Mouse (Mus musculus) small intestine, adult 2 months (tissue): ENCODE results near the gene Fam222b.

ENCODE experiments used
- CTCF ChIP-seq: fragments of 200-500 bp; IDR thresholded peaks from 2 replicates; pipeline ENCODE4 v1.5.1; 2012; ENCODE audit warnings: low read depth, mild to moderate bottlenecking, control low read depth, inconsistent platforms, low read length, moderate library complexity, mixed read lengths; ENCODE audit not compliant: insufficient replicate concordance, insufficient read length; ENCODE audit errors: extremely low read depth
- POLR2A ChIP-seq: fragments of 200-500 bp; IDR thresholded peaks from 2 replicates; pipeline ENCODE4 v1.6.1; 2012; ENCODE audit warnings: low read depth, mild to moderate bottlenecking, control low read depth, inconsistent platforms, low read length, moderate library complexity

DNA sequence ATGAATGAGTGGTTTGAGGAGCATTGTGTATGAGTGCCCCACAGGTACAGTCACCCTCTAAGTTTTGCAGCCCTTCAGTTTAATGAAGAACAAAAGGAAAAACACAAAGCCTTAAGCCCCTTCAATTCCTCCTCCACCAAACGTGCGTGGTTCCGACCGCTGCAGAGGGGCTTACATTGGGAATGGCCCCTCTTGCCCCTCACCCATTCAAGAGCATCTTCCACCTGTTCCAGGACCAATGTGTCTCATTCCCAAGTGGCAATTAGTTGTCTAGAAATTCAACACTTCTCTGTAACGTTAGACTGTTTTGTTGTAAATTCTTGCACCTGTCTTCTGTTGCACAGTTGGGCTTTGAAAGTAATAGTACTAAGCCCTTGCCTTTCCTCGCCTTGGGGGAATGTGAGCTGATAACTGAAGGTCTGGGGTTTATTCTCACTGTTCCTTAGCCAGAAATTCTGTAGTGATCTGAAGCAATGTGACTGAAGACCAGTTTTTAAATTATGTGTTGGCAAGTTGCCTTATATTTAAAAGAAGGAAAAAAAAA is 61.8 kb downstream of the Fam222b start:
- TF ChIP-seq CTCF (no peak), POLR2A (no peak)
